In the genomic region with DNA sequence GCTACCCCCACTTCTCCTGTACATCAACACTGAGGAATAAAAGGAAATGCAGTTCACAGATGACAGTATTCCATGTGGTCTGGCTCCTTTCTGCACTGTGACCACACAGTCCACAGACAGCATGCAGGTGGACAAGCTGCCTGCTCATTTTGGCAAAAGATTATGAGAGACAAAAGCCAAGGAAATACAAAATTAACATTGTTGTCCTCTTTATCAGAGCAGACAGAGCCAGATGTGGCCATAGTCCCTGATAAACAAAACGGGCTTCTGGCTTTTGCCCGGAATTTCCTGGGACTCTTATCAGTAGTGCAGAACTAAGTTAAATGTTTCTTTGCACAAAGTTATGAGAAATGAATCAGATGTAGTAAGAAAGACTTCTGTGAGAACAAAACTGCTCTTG, we compare ENCODE assay signal across 1 mouse cellular context.
TF ChIP-seq lines count a peak whose summit lies in the region.

No protein-coding gene starts in this region.

TF ChIP-seq in MEL, 35 proteins besides CTCF, POLR2A, EP300 and RAD21 (continued from another document):
- TF ChIP-seq GATA1 (IDR thresholded peaks at IDR 0.05; ENCODE audit: low read depth, low read length) (peak; percentile 97), ETS1 (IDR thresholded peaks at IDR 0.05; ENCODE audit: low read depth, low read length) (peak; percentile 98), USF2 (IDR thresholded peaks at IDR 0.05; ENCODE audit: borderline replicate concordance in 1 of 2, insufficient read depth in 1 of 2, low read depth in 1 of 2, low read length in 2 of 2) (no peak), CHD2 (IDR thresholded peaks at IDR 0.05; ENCODE audit: low read length) (no peak; the same call in 1 of the 2 replicates), BHLHE40 (IDR thresholded peaks at IDR 0.05; ENCODE audit: borderline replicate concordance, low read depth, low read length) (peak; percentile 73; the same call in 1 of the 2 replicates), ZC3H11A (IDR thresholded peaks at IDR 0.05; ENCODE audit: low read depth, low read length) (no peak), UBTF (IDR thresholded peaks at IDR 0.05; ENCODE audit: borderline replicate concordance, insufficient read depth, low read depth, low read length) (no peak), TBP (IDR thresholded peaks at IDR 0.05; ENCODE audit: low read depth, low read length) (no peak), MAFK (IDR thresholded peaks at IDR 0.05; ENCODE audit: borderline replicate concordance, low read depth, low read length) (peak; percentile 48; the same call in 1 of the 2 replicates), ZKSCAN1 (IDR thresholded peaks at IDR 0.05; ENCODE audit: low read depth, low read length) (no peak)
